Mouse (Mus musculus) myocyte (in vitro differentiated cells): ENCODE measurements around the gene Fam169b. TPM values are rescaled to one million over a fixed set of nuclear protein-coding genes. Genes with fewer than 3 reads are reported as not detected.

Experiments
- H3K27me3 ChIP-seq: one replicate; pipeline ENCODE4 v1.6.1; 2011; ENCODE audit not compliant: control insufficient read depth, insufficient read depth, insufficient read length
- H3K36me3 ChIP-seq: one replicate; pipeline ENCODE4 v1.6.1; 2011; ENCODE audit not compliant: control insufficient read depth, insufficient read depth
- H3K4me2 ChIP-seq: one replicate; pipeline ENCODE4 v1.6.1; 2011; ENCODE audit warnings: low read depth, control low read depth
- H3K4me3 ChIP-seq: one replicate; pipeline ENCODE4 v1.5.1; 2011; ENCODE audit warnings: mild to moderate bottlenecking, control low read depth, moderate library complexity
- H3K79me2 ChIP-seq: one replicate; pipeline ENCODE4 v1.6.1; 2011; ENCODE audit not compliant: control insufficient read depth, insufficient read depth
- H3ac ChIP-seq: one replicate; pipeline ENCODE4 v1.6.1; 2011; ENCODE audit not compliant: control insufficient read depth, insufficient read length
- CEBPB ChIP-seq: IDR thresholded peaks from 2 replicates; pipeline ENCODE4 v1.6.1; 2011; ENCODE audit warnings: mild to moderate bottlenecking, moderate library complexity; ENCODE audit not compliant: poor library complexity, insufficient read depth, severe bottlenecking
- E2F4 ChIP-seq: IDR thresholded peaks from one replicate; pipeline ENCODE4 v1.6.1; 2011; ENCODE audit warnings: mild to moderate bottlenecking, control low read depth, moderate library complexity; ENCODE audit not compliant: insufficient read depth
- MAX ChIP-seq: IDR thresholded peaks from one replicate; pipeline ENCODE4 v1.6.1; 2011; ENCODE audit warnings: low read depth, mild to moderate bottlenecking, control low read depth
- MYOD1 ChIP-seq, 3 experiments: IDR thresholded peaks; one replicate each; pipeline ENCODE4 v1.6.1; 2011; ENCODE audit warnings: control low read depth in 2 of 3, low read depth in 2 of 3, mild to moderate bottlenecking in 2 of 3, moderate library complexity in 1 of 3; ENCODE audit not compliant: insufficient read length in 2 of 3, control insufficient read depth in 1 of 3
- MYOG ChIP-seq, 3 experiments: IDR thresholded peaks; one replicate each; pipeline ENCODE4 v1.6.1; 2011; ENCODE audit warnings: control low read depth in 2 of 3, low read depth in 2 of 3, mild to moderate bottlenecking in 2 of 3; ENCODE audit not compliant: insufficient read length in 2 of 3, control insufficient read depth in 1 of 3, insufficient read depth in 1 of 3
- POLR2A ChIP-seq: IDR thresholded peaks from one replicate; pipeline ENCODE4 v1.6.1; 2011; ENCODE audit warnings: low read depth, mild to moderate bottlenecking, control low read depth, moderate library complexity; ENCODE audit not compliant: insufficient read length
- POLR2AphosphoS2 ChIP-seq: IDR thresholded peaks from one replicate; pipeline ENCODE4 v1.6.1; 2011; ENCODE audit warnings: low read depth, control low read depth; ENCODE audit not compliant: insufficient read length
- REST ChIP-seq: IDR thresholded peaks from one replicate; pipeline ENCODE4 v1.6.1; 2011; ENCODE audit warnings: mild to moderate bottlenecking, control low read depth, moderate library complexity; ENCODE audit not compliant: insufficient read depth, insufficient read length
- SRF ChIP-seq: IDR thresholded peaks from one replicate; pipeline ENCODE4 v1.6.1; 2011; ENCODE audit warnings: low read depth; ENCODE audit not compliant: control insufficient read depth, insufficient read length
- TCF12 ChIP-seq: IDR thresholded peaks from one replicate; pipeline ENCODE4 v1.6.1; 2011; ENCODE audit warnings: mild to moderate bottlenecking, control low read depth; ENCODE audit not compliant: poor library complexity, insufficient read depth, severe bottlenecking
- TCF3 ChIP-seq: IDR thresholded peaks from one replicate; pipeline ENCODE4 v1.6.1; 2011; ENCODE audit warnings: low read depth, control low read depth; ENCODE audit not compliant: insufficient read length
- USF1 ChIP-seq: IDR thresholded peaks from one replicate; pipeline ENCODE4 v1.6.1; 2011; ENCODE audit warnings: low read depth, mild to moderate bottlenecking, control low read depth, moderate library complexity
- polyA plus RNA-seq: library from polyadenylated mRNA; unstranded; fragments of >200 nt; fragmentation: generic; extraction: Trizol; gene quantifications from one replicate; pipeline ENCODE4 v1.2.1, GENCODE M21; 2012; ENCODE audit warnings: missing spikeins

The Fam169b gene
- polyA plus RNA-seq, 1 experiment, result 0.79 TPM

DNA sequence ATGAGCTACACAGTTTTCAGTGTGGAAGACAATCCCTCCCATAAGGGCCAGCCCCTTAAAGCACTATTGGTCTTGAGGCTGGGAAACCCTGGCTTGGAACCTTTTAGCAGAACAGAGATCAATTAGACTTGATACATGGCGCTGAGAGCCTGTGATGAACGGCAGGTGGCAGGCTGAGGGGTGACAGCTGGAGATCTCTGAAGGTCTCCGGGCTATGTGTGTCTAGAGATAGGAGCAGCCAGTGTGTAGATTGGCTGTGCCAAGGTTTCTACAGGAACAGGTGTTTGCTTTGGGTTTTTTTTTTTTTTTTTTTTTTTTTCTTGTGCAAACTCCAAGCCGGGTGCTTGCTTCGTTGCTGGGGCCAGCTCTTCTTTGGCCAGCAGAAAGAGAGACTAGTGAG lies 135.0 kb downstream of the Fam169b start:
- Histone ChIP-seq H3K36me3 (no peaks in the 10 kb centered on the region), H3ac (no peak overlapping the region), H3K4me2 (no peak overlapping the region), H3K27me3 (peaks cover 39% of the 10 kb centered on the region), H3K79me2 (no peaks in the 10 kb centered on the region), H3K4me3 (no peak overlapping the region)
- TF ChIP-seq REST, result no peak
- TF ChIP-seq TCF3, result no peak
- TF ChIP-seq TCF12, result no peak
- no peak for TF ChIP-seq SRF
- no peak for TF ChIP-seq MYOG (IDR thresholded peaks at IDR 0.05; ENCODE audit: control insufficient read depth in 1 of 3, insufficient read depth in 1 of 3, insufficient read length in 2 of 3, low read depth in 2 of 3)
- no peak for TF ChIP-seq USF1
- no peak for TF ChIP-seq MYOD1 (IDR thresholded peaks at IDR 0.05; ENCODE audit: control insufficient read depth in 1 of 3, insufficient read length in 2 of 3, low read depth in 2 of 3)
- TF ChIP-seq POLR2A, result no peak
- no peak for TF ChIP-seq POLR2AphosphoS2
- TF ChIP-seq CEBPB, result no peak
- no peak for TF ChIP-seq E2F4
- no peak for TF ChIP-seq MAX

Other genes with a start within 250 kb of the Fam169b start
- 0.22 TPM for gene Pgpep1l, start 9.6 kb upstream of the Fam169b start, polyA plus RNA-seq